Mouse (Mus musculus): ENCODE measurements around the gene Ift81.

Gene Ift81

GRCm38 (mm10) chr5:122513421-122514126 lies 100.7 kb downstream of the Ift81 start:
- DNase-seq, result no peak

DNA sequence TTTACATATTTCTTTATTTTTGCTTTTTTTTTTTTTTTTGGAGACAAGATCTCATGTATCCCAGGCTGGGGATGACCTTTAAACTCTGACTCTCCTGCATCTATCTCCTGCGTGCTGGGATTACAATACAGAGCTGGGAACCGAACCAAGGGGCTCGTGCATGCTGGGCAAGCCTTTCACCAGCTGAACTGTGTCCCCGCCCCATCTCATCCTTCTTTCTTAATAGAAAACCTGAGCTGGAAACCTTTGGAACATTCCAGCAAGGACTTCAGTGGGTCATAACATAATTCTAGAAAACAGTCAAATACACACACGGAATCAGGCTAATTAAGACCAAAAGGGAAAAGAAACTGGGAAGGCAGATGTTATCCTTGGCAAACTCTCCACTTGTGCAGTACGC lies 102.3 kb downstream of the Ift81 start:
- no peak for DNase-seq

- peak in 1 of 2 experiments; percentile 31 for DNase-seq
These were observed 102.9 kb downstream of the Ift81 start for GRCm38 (mm10) chr5:122511405-122511804.

DNA sequence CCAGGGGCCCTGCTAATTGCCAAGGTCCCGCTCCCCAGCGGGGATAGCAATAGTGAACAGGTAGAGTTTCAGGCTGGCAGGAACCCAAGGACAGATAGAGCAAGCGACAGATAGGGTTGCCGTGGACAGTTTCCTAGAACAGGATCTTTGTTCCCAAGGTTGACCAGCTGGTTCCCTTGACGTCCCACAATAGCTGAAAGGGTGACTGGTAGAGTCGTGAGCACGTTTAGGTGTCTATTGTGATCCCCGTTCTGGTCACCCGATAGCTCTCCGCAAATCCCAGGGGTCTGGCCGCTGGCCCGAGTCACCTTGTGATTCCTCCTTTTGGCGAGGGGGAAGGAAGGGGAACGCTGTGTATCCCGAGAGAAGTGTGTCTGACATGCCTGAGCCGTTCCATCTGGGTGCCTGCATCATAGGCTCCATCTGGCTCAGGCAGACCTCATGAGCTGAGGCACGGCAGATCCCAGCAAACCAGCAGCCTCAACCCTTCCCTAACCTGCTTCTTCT lies 103.6 kb downstream of the Ift81 start:
- DNase-seq, result peak; percentile 75 to 76

DNA sequence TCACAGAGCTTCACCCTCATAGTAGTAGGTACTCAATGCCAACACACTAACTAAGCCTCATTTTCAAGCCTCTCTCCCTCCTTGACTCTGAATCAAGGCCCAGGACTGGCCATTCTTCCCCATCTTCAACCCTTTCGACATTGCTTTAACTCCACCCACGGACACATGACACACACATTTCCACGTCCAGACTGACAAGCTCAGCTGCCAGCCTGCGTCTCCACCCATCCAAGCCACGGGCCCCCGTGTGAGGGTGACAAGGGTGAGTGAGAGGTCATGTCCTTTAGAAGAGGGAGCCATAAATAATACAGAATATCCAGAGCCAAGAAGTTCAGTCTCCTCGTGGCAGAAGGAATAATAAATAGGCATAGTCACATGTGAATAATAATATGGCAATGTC lies 104.7 kb downstream of the Ift81 start:
- DNase-seq, result peak in 1 of 2 experiments; percentile 28

DNA sequence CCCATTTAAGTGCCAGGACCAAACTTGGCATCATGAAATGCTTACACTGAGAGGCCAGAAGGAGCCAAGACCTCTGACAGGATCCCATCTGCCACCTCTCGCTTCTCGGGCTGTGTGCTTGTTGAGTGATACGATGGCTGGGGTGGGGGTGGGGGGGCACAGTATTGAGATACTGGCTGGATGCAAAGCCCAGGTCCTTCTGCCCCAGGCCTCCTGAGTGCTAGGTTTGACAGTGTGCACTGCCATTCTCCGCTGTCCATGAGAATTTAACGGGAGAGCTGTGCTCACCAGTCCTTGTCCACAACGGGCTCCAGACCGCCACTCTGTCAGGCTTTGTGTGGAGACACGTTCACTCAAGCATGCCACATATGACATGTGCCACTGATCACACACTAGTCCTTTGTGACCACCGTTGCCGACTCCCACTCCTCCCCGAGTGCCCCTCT lies 105.4 kb downstream of the Ift81 start:
- peak; percentile 78 to 88 for DNase-seq

- no peak for DNase-seq
These were observed 106.9 kb downstream of the Ift81 start for GRCm38 (mm10) chr5:122507396-122507795.

- no peak for DNase-seq
These were observed 107.9 kb downstream of the Ift81 start for GRCm38 (mm10) chr5:122506462-122506861.

DNA sequence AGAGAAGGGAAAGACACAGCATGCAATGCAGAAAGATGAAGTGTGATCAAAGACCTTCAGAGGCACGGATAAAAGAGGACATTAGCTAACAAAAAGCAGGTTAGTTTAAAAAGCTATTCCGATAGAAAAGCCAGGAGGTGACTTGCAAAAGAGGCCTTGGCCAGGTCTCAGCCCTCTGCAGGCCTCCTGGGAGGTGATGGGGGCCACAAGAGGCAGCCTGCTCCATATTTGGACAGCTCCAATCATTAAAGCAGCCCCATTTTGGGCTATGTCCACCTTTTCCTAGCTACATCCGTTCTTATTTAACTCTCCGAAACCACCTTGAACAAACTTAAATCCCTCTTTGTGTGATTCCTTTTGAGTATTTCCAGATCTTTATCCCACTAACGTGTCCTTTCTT lies 108.8 kb downstream of the Ift81 start:
- no peak for DNase-seq

- no peak for DNase-seq
These were observed 110.6 kb downstream of the Ift81 start for GRCm38 (mm10) chr5:122503760-122504119.

DNA sequence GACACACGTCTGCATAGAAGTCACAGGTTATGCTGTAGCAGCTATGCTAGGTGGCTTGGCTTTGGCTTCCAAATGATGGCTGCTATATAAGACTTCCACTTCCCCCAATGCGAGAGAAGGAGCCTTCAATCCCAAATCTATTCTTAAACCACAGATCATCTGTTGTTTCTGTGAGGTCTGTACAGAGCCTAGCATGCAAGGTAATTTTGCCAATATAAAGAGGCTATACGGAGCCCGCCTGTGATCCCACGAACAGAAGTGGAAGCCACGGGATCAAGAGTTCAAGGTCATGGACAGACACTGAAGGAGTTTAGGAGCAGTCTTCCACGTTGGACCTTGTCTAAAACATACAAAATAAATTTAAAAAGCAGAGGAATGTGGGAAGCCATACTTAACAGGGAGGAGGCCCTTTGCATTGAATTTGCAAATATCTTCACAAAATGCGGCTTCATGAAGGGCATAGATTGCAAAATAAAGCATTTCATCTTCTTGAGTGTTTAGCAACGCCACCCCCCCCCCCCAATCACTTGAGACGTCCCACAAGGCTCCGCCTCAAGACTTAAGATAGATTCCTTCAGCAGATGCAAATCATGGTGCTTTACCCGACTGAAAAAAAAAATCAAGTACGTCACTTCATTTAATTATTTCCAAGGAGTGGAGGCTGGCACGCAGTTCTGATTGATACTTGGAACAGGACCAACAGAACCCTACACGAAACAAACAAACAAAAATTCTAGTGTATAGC lies 111.1 kb downstream of the Ift81 start:
- DNase-seq, result no peak

DNA sequence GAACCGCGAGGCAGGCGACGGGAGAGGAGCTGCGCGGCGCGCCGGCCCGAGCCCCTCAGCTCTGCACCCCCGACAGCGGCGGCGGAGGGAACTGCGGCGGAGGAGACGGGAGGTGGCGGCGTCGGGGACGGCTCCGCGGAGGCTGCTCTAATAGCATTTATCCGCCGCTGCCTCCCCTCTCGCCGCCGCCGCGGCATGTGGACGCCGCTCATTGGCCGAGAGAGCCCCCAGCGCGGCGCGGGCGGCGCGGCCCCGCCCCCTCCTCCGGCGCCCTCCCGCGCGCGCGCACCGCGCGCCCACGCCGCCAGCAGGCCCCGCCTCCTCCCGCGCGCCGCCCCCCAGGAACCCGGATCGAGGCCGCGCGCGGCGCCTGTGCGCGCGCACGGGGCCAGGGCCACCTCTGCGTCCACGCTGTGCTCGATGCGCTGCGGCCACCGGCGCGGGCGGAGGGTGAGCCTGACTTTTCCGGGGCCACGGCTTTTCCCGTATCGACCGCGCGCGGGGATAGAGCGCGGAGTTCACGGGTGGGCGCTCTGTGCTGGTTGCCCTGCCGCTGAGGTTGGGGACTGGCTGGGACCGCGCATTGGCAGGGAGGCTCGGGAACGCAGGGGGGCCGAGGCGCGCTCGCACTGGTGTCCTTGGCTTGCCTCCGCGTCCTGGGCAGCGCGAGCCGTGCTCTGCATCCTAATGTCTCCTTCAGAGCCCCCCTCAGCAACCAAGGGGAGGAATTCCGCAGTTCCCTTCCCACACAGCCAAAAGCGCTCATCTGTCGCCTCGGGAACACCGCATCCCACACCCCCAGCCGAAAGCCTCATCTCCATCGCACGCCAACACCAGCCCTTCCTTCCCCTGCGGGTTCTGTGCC lies 112.0 kb downstream of the Ift81 start, which contains the start of gene Atp2a2:
Gene Atp2a2 (minus strand): TSS at position 149 of the 865 bp plus-strand sequence.
- peak; percentile 91 to 98 for DNase-seq

GRCm38 (mm10) chr5:122501101-122502076 lies 112.9 kb downstream of the Ift81 start:
- DNase-seq, result peak; percentile 54 to 74

GRCm38 (mm10) chr5:122500563-122500962 lies 113.8 kb downstream of the Ift81 start:
- DNase-seq, result no peak

All from cerebellum, adult 18-20 months (tissue).